Mouse (Mus musculus): ENCODE results near the gene Phldb1. TPM values are rescaled to one million over a fixed set of nuclear protein-coding genes. Genes with fewer than 3 reads are reported as not detected.
"Not testable (repeated sequence)": the region's sequence is repeated elsewhere in the genome, so short reads cannot be mapped to it uniquely, and the experiment has no call there.

Phldb1 gene
- polyA plus RNA-seq, 1 experiment from 2014 or later = 26.4 TPM

DNA sequence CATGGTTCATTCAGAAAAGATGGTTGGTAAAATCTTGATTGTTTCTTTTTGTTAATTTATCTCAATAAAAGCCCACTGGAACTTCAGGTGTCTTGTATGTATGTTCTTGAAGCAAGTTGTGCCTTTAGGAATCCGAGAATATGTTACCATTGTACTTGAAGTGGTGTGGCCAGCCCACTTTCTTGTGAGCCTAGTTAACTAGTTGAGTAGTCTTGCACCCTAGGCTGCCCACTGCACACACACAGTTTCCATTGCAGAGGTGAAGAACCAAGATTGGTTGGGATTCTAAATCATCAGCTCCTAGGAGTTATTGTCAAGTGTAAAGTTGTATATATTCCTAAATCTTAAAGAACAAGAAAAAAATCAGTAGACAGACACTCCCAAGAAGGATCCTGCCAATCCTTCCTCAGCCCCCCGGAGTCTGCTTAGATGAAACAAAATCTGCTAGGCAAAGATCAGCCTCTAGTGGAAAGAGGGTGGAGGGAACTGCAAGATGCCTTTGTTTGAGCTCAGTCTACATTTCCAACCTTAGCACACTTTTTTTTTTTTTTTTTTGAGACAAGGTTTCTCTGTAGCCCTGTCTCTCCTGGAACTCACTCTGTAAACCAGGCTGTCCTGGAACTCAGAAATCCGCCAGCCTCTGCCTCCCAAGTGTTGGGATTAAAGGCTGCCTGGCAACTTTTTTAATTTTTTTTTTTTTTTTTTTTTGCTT, 94.2 kb downstream of the Phldb1 start:
- H3K36me3 ChIP-seq (ENCODE audit: control insufficient read depth, insufficient read depth, low read length) = peaks cover 25% of the 10 kb centered on the region

DNA sequence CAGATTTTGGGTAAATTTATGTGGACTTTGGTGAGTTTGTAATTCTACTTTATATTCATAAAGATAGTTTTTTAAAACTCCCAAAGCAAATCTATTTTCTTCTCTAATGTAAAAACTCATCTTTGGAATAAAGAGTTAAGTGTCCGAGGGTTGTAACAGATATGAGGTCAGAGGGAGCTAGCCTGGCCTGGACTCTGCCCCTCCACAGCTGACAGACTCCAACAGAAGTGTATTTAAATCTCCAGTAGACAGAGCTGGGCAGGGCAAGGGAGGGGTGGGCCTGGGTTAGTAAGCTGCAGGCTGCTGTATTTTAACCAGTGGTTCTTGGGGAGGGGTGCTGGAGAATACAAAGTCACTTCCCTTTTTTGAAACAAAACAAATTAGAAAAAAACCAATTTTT, 95.0 kb downstream of the Phldb1 start:
- H3K27ac ChIP-seq (ENCODE audit: low read length); H3K9me3 ChIP-seq (ENCODE audit: control insufficient read depth, low read length); H3K4me2 ChIP-seq (ENCODE audit: low read depth, low read length); H3K4me1 ChIP-seq (replicated peaks; ENCODE audit: control insufficient read depth, insufficient read depth, low read length); H3K4me3 ChIP-seq (ENCODE audit: low read length); H3K9ac ChIP-seq (ENCODE audit: low read length); H3K27me3 ChIP-seq (ENCODE audit: control insufficient read depth, insufficient read depth, low read depth, low read length); ATAC-seq (ENCODE audit: low read depth): not testable (repeated sequence)
- peaks cover 32% of the 10 kb centered on the region for H3K36me3 ChIP-seq (ENCODE audit: control insufficient read depth, insufficient read depth, low read length)
- WGBS = 74% methylated on average over 1 of the region's 1 CpGs

More for the DNA sequence above, 94.2 kb downstream of the Phldb1 start:
- Histone ChIP-seq H3K27me3 (ENCODE audit: control insufficient read depth, insufficient read depth, low read depth, low read length) (no peaks in the 10 kb centered on the region), H3K9me3 (ENCODE audit: control insufficient read depth, low read length) (no peaks in the 10 kb centered on the region), H3K9ac (ENCODE audit: low read length) (no peak overlapping the region), H3K4me1 (replicated peaks; ENCODE audit: control insufficient read depth, insufficient read depth, low read length) (no peaks in the 10 kb centered on the region; the same call in 1 of the 2 replicates), H3K27ac (ENCODE audit: low read length) (no peak overlapping the region), H3K4me2 (ENCODE audit: low read depth, low read length) (no peak overlapping the region), H3K4me3 (ENCODE audit: low read length) (no peak overlapping the region)
- ATAC-seq (ENCODE audit: low read depth) = no peak
- WGBS = 81% methylated on average over 3 of the region's 3 CpGs

- not testable (repeated sequence) for H3K27ac ChIP-seq (ENCODE audit: low read length); H3K27me3 ChIP-seq (ENCODE audit: control insufficient read depth, insufficient read depth, low read depth, low read length); H3K9ac ChIP-seq (ENCODE audit: low read length); H3K4me2 ChIP-seq (ENCODE audit: low read depth, low read length); H3K4me1 ChIP-seq (replicated peaks; ENCODE audit: control insufficient read depth, insufficient read depth, low read length); H3K4me3 ChIP-seq (ENCODE audit: low read length); H3K9me3 ChIP-seq (ENCODE audit: control insufficient read depth, low read length); ATAC-seq (ENCODE audit: low read depth)
- 86% methylated on average over 9 of the region's 9 CpGs for WGBS
- H3K36me3 ChIP-seq (ENCODE audit: control insufficient read depth, insufficient read depth, low read length) = peaks cover 43% of the 10 kb centered on the region
Observed at GRCm38 (mm10) chr9:44638726-44639125, 96.3 kb downstream of the Phldb1 start.

- H3K9me3 ChIP-seq (ENCODE audit: control insufficient read depth, low read length) = no peaks in the 10 kb centered on the region
- peaks cover 48% of the 10 kb centered on the region for H3K36me3 ChIP-seq (ENCODE audit: control insufficient read depth, insufficient read depth, low read length)
- no peaks in the 10 kb centered on the region for H3K27me3 ChIP-seq (ENCODE audit: control insufficient read depth, insufficient read depth, low read depth, low read length)
- H3K4me3 ChIP-seq (ENCODE audit: low read length) = no peak overlapping the region
- H3K4me2 ChIP-seq (ENCODE audit: low read depth, low read length) = no peak overlapping the region
- H3K4me1 ChIP-seq (replicated peaks; ENCODE audit: control insufficient read depth, insufficient read depth, low read length) = no peaks in the 10 kb centered on the region
- no peak overlapping the region for H3K27ac ChIP-seq (ENCODE audit: low read length)
- no peak overlapping the region for H3K9ac ChIP-seq (ENCODE audit: low read length)
- 69% methylated on average over 15 of the region's 15 CpGs for WGBS
- ATAC-seq (ENCODE audit: low read depth) = no peak
Observed at GRCm38 (mm10) chr9:44637551-44638169, 97.3 kb downstream of the Phldb1 start.

Other genes with a start within 250 kb of the Phldb1 start
- 0.08 and 0.29 TPM in 2 replicates for gene Cxcr5, start 173.3 kb downstream of the Phldb1 start, polyA plus RNA-seq (2015; fragmentation: Nextera tagmentation; extraction: Ambion mirVana)
- gene Ddx6, start 130.3 kb downstream of the Phldb1 start, polyA plus RNA-seq (2015; fragmentation: Nextera tagmentation; extraction: Ambion mirVana) = 15.2 and 16.5 TPM in 2 replicates
- not detected in 2 replicates for gene Treh, start 62.0 kb downstream of the Phldb1 start, polyA plus RNA-seq (2015; fragmentation: Nextera tagmentation; extraction: Ambion mirVana)
- 190 and 201 TPM in 2 replicates for gene Arcn1, start 32.6 kb upstream of the Phldb1 start, polyA plus RNA-seq (2015; fragmentation: Nextera tagmentation; extraction: Ambion mirVana)
- gene Ift46, start 32.7 kb upstream of the Phldb1 start, polyA plus RNA-seq (2015; fragmentation: Nextera tagmentation; extraction: Ambion mirVana) = 99.1 and 112 TPM in 2 replicates
- gene Tmem25, start 64.1 kb upstream of the Phldb1 start, polyA plus RNA-seq (2015; fragmentation: Nextera tagmentation; extraction: Ambion mirVana) = 0.89 and 1.2 TPM in 2 replicates
- gene Ttc36, start 67.9 kb upstream of the Phldb1 start, polyA plus RNA-seq (2015; fragmentation: Nextera tagmentation; extraction: Ambion mirVana) = 0.84 and 3.5 TPM in 2 replicates
- gene Kmt2a, start 146.1 kb upstream of the Phldb1 start, polyA plus RNA-seq (2015; fragmentation: Nextera tagmentation; extraction: Ambion mirVana) = 8.1 and 11.7 TPM in 2 replicates
- 641 and 656 TPM in 2 replicates for gene Atp5l, start 185.5 kb upstream of the Phldb1 start, polyA plus RNA-seq (2015; fragmentation: Nextera tagmentation; extraction: Ambion mirVana)
- 26.3 and 28.3 TPM in 2 replicates for gene Ube4a, start 230.4 kb upstream of the Phldb1 start, polyA plus RNA-seq (2015; fragmentation: Nextera tagmentation; extraction: Ambion mirVana)
- 6.2 and 16.7 TPM in 2 replicates for gene Cd3g, start 245.2 kb upstream of the Phldb1 start, polyA plus RNA-seq (2015; fragmentation: Nextera tagmentation; extraction: Ambion mirVana)
- gene Cd3d, start 246.6 kb upstream of the Phldb1 start, polyA plus RNA-seq (2015; fragmentation: Nextera tagmentation; extraction: Ambion mirVana) = 2.4 and 6.5 TPM in 2 replicates

Measured in lung, embryonic 16.5 days (tissue).